Mouse (Mus musculus) intestine, embryonic 14.5 days (tissue): Measurements from ENCODE around the gene Mtch1. TPM values are rescaled to one million over a fixed set of nuclear protein-coding genes. Genes with fewer than 3 reads are reported as not detected.

Source experiments
- ATAC-seq: fragments of 200-750 bp; cut with Nextera tagmentation; replicated peaks from 2 replicates; pipeline ENCODE4 v1.8.0; 2017; ENCODE audit warnings: low read depth, moderate number of reproducible peaks, moderate TSS enrichment, moderate library complexity; ENCODE audit not compliant: low FRiP score, low TSS enrichment
- DNase-seq: peaks from one replicate; pipeline ENCODE4 v3.0.0-alpha.2; 2018; ENCODE audit warnings: low spot score
- H3K27ac ChIP-seq: fragments of 300-500 bp; sonication (generic); 2 replicates; pipeline ENCODE4 v1.5.1; 2014; ENCODE audit warnings: low read depth, mild to moderate bottlenecking, control low read depth
- H3K27me3 ChIP-seq: fragments of 300-500 bp; sonication (generic); replicated peaks from 2 replicates; pipeline ENCODE4 v1.6.1; 2014; ENCODE audit warnings: low read length, control low read depth; ENCODE audit not compliant: control insufficient read depth, insufficient read depth
- H3K36me3 ChIP-seq: fragments of 300-500 bp; sonication (generic); 2 replicates; pipeline ENCODE4 v1.6.1; 2014; ENCODE audit warnings: low read length, control low read depth; ENCODE audit not compliant: control insufficient read depth, insufficient read depth
- H3K4me1 ChIP-seq: fragments of 300-500 bp; sonication (generic); replicated peaks from 2 replicates; pipeline ENCODE4 v1.6.1; 2014; ENCODE audit warnings: low read length, control low read depth, mixed read lengths; ENCODE audit not compliant: control insufficient read depth, insufficient read depth
- H3K4me2 ChIP-seq: fragments of 300-500 bp; sonication (generic); 2 replicates; pipeline ENCODE4 v1.6.1; 2014; ENCODE audit warnings: low read length
- H3K4me3 ChIP-seq: fragments of 300-500 bp; sonication (generic); 2 replicates; pipeline ENCODE4 v1.5.1; 2014; ENCODE audit warnings: low read depth, low read length, control low read depth, mixed read lengths
- H3K9ac ChIP-seq: fragments of 300-500 bp; sonication (generic); 2 replicates; pipeline ENCODE4 v1.6.1; 2014; ENCODE audit warnings: mild to moderate bottlenecking, low read length
- H3K9me3 ChIP-seq: fragments of 300-500 bp; sonication (generic); 2 replicates; pipeline ENCODE4 v1.6.1; 2016; ENCODE audit warnings: low read length, control low read depth; ENCODE audit not compliant: control insufficient read depth
- WGBS: fragments of 180-500 bp; shearing (Covaris S2); extraction: QIAGEN DNeasy Blood & Tissue Kit; methylation state at CpG from one replicate; pipeline ENCODE4 v1.1.7; 2014; 5-methylcytosine and 5-hydroxymethylcytosine counted together
- polyA plus RNA-seq: library from polyadenylated mRNA; unstranded; fragments of >200 nt; fragmentation: Nextera tagmentation; extraction: Ambion mirVana; gene quantifications from 2 replicates; pipeline ENCODE4 v1.2.1, GENCODE M21; 2014

Mtch1 gene
- polyA plus RNA-seq, 1 experiment from 2014 or later = 324 TPM

- no peaks in the 10 kb centered on the region for H3K4me1 ChIP-seq
- H3K9me3 ChIP-seq = no peaks in the 10 kb centered on the region
- no peak for ATAC-seq
- no peaks in the 10 kb centered on the region for H3K27me3 ChIP-seq
- no peaks in the 10 kb centered on the region for H3K36me3 ChIP-seq
- H3K9ac ChIP-seq = no peak overlapping the region
- H3K4me2 ChIP-seq = no peak overlapping the region
- DNase-seq = no peak
- no peak overlapping the region for H3K27ac ChIP-seq
- H3K4me3 ChIP-seq = no peak overlapping the region
- WGBS = 81% methylated on average over 11 of the region's 11 CpGs
Measured at GRCm38 (mm10) chr17:29388978-29389377, 41.2 kb upstream of the Mtch1 start.

- Histone ChIP-seq H3K4me3 (no peak overlapping the region), H3K36me3 (no peaks in the 10 kb centered on the region)
- WGBS = 59% methylated on average over 6 of the region's 6 CpGs
Measured at GRCm38 (mm10) chr17:29385746-29386145, 38.0 kb upstream of the Mtch1 start.

GRCm38 (mm10) chr17:29384850-29385438 lies 37.2 kb upstream of the Mtch1 start:
- Histone ChIP-seq H3K27me3 (no peaks in the 10 kb centered on the region), H3K4me2 (no peak overlapping the region), H3K4me3 (no peak overlapping the region), H3K9ac (no peak overlapping the region), H3K36me3 (no peaks in the 10 kb centered on the region), H3K4me1 (no peaks in the 10 kb centered on the region), H3K9me3 (no peaks in the 10 kb centered on the region), H3K27ac (no peak overlapping the region)
- ATAC-seq (no peak), DNase-seq (no peak)
- WGBS = 40% methylated on average over 5 of the region's 5 CpGs

More at GRCm38 (mm10) chr17:29385746-29386145, 38.0 kb upstream of the Mtch1 start:
- Histone ChIP-seq H3K4me2 (no peak overlapping the region), H3K27ac (no peak overlapping the region), H3K27me3 (no peaks in the 10 kb centered on the region), H3K9ac (no peak overlapping the region), H3K9me3 (no peaks in the 10 kb centered on the region), H3K4me1 (no peaks in the 10 kb centered on the region)
- ATAC-seq (no peak), DNase-seq (no peak)

GRCm38 (mm10) chr17:29383923-29384322 lies 36.2 kb upstream of the Mtch1 start:
- no peak for DNase-seq
- no peaks in the 10 kb centered on the region for H3K36me3 ChIP-seq
- H3K27me3 ChIP-seq = no peaks in the 10 kb centered on the region
- H3K4me3 ChIP-seq = no peak overlapping the region
- no peak overlapping the region for H3K27ac ChIP-seq
- no peaks in the 10 kb centered on the region for H3K9me3 ChIP-seq
- ATAC-seq = no peak
- no peak overlapping the region for H3K9ac ChIP-seq
- no peak overlapping the region for H3K4me2 ChIP-seq
- 57% methylated on average over 9 of the region's 9 CpGs for WGBS
- no peaks in the 10 kb centered on the region for H3K4me1 ChIP-seq

GRCm38 (mm10) chr17:29382417-29382816 lies 34.7 kb upstream of the Mtch1 start:
- Histone ChIP-seq H3K27ac (no peak overlapping the region), H3K9ac (no peak overlapping the region), H3K4me2 (no peak overlapping the region), H3K9me3 (no peaks in the 10 kb centered on the region), H3K36me3 (no peaks in the 10 kb centered on the region), H3K4me1 (no peaks in the 10 kb centered on the region), H3K27me3 (no peaks in the 10 kb centered on the region), H3K4me3 (no peak overlapping the region)
- peak; percentile 61 for DNase-seq
- no peak for ATAC-seq
- WGBS = 58% methylated on average over 11 of the region's 11 CpGs

GRCm38 (mm10) chr17:29381472-29381871 lies 33.7 kb upstream of the Mtch1 start:
- Histone ChIP-seq H3K4me1 (no peaks in the 10 kb centered on the region), H3K36me3 (no peaks in the 10 kb centered on the region), H3K9me3 (no peaks in the 10 kb centered on the region), H3K9ac (no peak overlapping the region), H3K4me2 (no peak overlapping the region), H3K4me3 (no peak overlapping the region), H3K27ac (no peak overlapping the region), H3K27me3 (no peaks in the 10 kb centered on the region)
- ATAC-seq = peak; percentile 76
- WGBS = 29% methylated on average over 7 of the region's 7 CpGs
- peak; percentile 80 for DNase-seq

- no peak overlapping the region for H3K27ac ChIP-seq
Measured at GRCm38 (mm10) chr17:29380241-29380640, 32.5 kb upstream of the Mtch1 start.

GRCm38 (mm10) chr17:29378056-29378455 lies 30.3 kb upstream of the Mtch1 start:
- H3K27me3 ChIP-seq = no peaks in the 10 kb centered on the region
- H3K4me3 ChIP-seq = no peak overlapping the region
- H3K9ac ChIP-seq = no peak overlapping the region
- ATAC-seq (no peak), DNase-seq (no peak)
- no peaks in the 10 kb centered on the region for H3K9me3 ChIP-seq
- H3K36me3 ChIP-seq = no peaks in the 10 kb centered on the region
- no peak overlapping the region for H3K27ac ChIP-seq
- 69% methylated on average over 8 of the region's 8 CpGs for WGBS
- no peak overlapping the region for H3K4me2 ChIP-seq
- no peaks in the 10 kb centered on the region for H3K4me1 ChIP-seq

More at GRCm38 (mm10) chr17:29380241-29380640, 32.5 kb upstream of the Mtch1 start:
- no peak for ATAC-seq
- Histone ChIP-seq H3K4me1 (no peaks in the 10 kb centered on the region), H3K9me3 (no peaks in the 10 kb centered on the region), H3K4me2 (no peak overlapping the region), H3K9ac (no peak overlapping the region), H3K4me3 (no peak overlapping the region), H3K27me3 (no peaks in the 10 kb centered on the region), H3K36me3 (no peaks in the 10 kb centered on the region)
- WGBS = 80% methylated on average over 4 of the region's 4 CpGs
- no peak for DNase-seq

- no peak overlapping the region for H3K4me3 ChIP-seq
- H3K9ac ChIP-seq = no peak overlapping the region
- no peak overlapping the region for H3K27ac ChIP-seq
- 85% methylated on average over 10 of the region's 10 CpGs for WGBS
- H3K36me3 ChIP-seq = no peaks in the 10 kb centered on the region
- H3K9me3 ChIP-seq = no peaks in the 10 kb centered on the region
- H3K27me3 ChIP-seq = no peaks in the 10 kb centered on the region
- no peak overlapping the region for H3K4me2 ChIP-seq
- DNase-seq = no peak
- H3K4me1 ChIP-seq = no peaks in the 10 kb centered on the region
- no peak for ATAC-seq
Measured at GRCm38 (mm10) chr17:29375871-29376270, 28.1 kb upstream of the Mtch1 start.
